In the genomic region with DNA sequence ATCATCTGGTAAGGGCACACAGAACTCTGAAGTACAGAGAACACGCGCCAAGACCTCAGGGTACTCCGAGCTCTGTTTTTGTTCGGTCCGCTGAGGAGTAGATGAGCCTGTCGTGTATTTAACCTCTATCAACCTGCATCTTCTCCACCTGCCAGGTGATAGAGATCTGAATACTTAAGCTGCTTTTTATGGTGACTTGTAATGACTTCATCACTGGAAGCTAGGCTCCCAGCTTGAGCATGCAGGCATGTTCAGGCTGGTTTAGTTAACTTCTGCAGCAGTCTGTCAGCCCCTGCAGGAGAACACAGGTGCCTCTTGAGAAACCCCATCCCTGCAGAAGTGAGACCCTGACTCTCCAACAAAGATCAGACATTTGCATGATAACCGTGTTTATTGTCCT, we compare ENCODE assay signal across 26 mouse cellular contexts. TPM values are rescaled to one million over a fixed set of nuclear protein-coding genes. Genes with fewer than 3 reads are reported as not detected.
DNase-seq lines count a peak whose midpoint lies in the region; ATAC-seq and TF ChIP-seq lines count a peak whose summit lies in the region.
"Had no signal": no experiment of that assay in that cellular context is flagged by ENCODE, and none has a peak within 500 bp of the region (broad histone marks: within the 10 kb centered on the region; RNA-seq: fewer than 3 reads in every experiment).

No protein-coding gene starts in this region.

- no peak overlapping the region for H3K4me2 ChIP-seq in embryonic facial prominence, embryonic 11.5 days (ENCODE audit: low read depth, low read length)
- H3K4me2 ChIP-seq in limb, embryonic 14.5 days (replicated peaks; ENCODE audit: low read depth, low read length, severe bottlenecking), result no peak overlapping the region
- no peak overlapping the region for H3K4me2 ChIP-seq in embryonic facial prominence, embryonic 14.5 days (ENCODE audit: low read depth, low read length)
- H3K4me2 ChIP-seq: embryonic facial prominence, embryonic 13.5 days; forebrain, embryonic 12.5 days had no signal

- DNase-seq in embryonic facial prominence, embryonic 11.5 days (ENCODE audit: low spot score), result peak; percentile 1
- no peak for DNase-seq in embryonic facial prominence, embryonic 10.5 days (ENCODE audit: low spot score)
- peak; percentile 8 for DNase-seq in limb, embryonic 14.5 days (ENCODE audit: low spot score)
- no peak for DNase-seq in limb, embryonic 10.5 days (ENCODE audit: low spot score)
- peak; percentile 71 for DNase-seq in embryonic facial prominence, embryonic 14.5 days (ENCODE audit: low spot score)
- peak; percentile 89 for DNase-seq in gonadal fat pad, adult 2 months (ENCODE audit: low read depth)
- DNase-seq in hindbrain, embryonic 10.5 days (ENCODE audit: low spot score), result no peak
- DNase-seq: adrenal gland, adult 2 months; adrenal gland, postnatal 10 days; adrenal gland, postnatal 25 days; B cell, adult 2 months; cerebellum, adult 11 months; cerebellum, adult 18-20 months; cerebellum, adult 8-10 months; cerebellum, adult 9-11 months; cerebellum, postnatal 14 days; cerebellum, postnatal 36 days; embryo, embryonic 11 days had no signal

- H3K4me1 ChIP-seq in embryonic facial prominence, embryonic 11.5 days (ENCODE audit: control insufficient read depth, insufficient read depth, low read length), result no peaks in the 10 kb centered on the region
- H3K4me1 ChIP-seq in embryonic facial prominence, embryonic 10.5 days, result no peaks in the 10 kb centered on the region
- no peaks in the 10 kb centered on the region for H3K4me1 ChIP-seq in limb, embryonic 14.5 days (ENCODE audit: control insufficient read depth, insufficient read depth, low read length)
- H3K4me1 ChIP-seq in limb, embryonic 10.5 days, result no peaks in the 10 kb centered on the region
- H3K4me1 ChIP-seq in embryonic facial prominence, embryonic 14.5 days (ENCODE audit: control insufficient read depth, insufficient read depth, low read length), result no peaks in the 10 kb centered on the region
- H3K4me1 ChIP-seq in hindbrain, embryonic 10.5 days (replicated peaks), result no peaks in the 10 kb centered on the region
- H3K4me1 ChIP-seq: embryonic facial prominence, embryonic 13.5 days; forebrain, embryonic 10.5 days; forebrain, embryonic 12.5 days had no signal

- 87% methylated on average over 7 of the region's 7 CpGs for WGBS in embryonic facial prominence, embryonic 11.5 days
- WGBS in embryonic facial prominence, embryonic 10.5 days, result 86% methylated on average over 7 of the region's 7 CpGs
- 80% methylated on average over 7 of the region's 7 CpGs for WGBS in limb, embryonic 14.5 days
- WGBS in limb, embryonic 10.5 days, result 91% methylated on average over 7 of the region's 7 CpGs
- WGBS in embryonic facial prominence, embryonic 14.5 days, result 76% methylated on average over 7 of the region's 7 CpGs
- WGBS in hindbrain, embryonic 10.5 days, result 87% methylated on average over 7 of the region's 7 CpGs

- no peaks in the 10 kb centered on the region for H3K9me3 ChIP-seq in embryonic facial prominence, embryonic 11.5 days (replicated peaks; ENCODE audit: control insufficient read depth, low read length)
- H3K9me3 ChIP-seq in embryonic facial prominence, embryonic 10.5 days, result no peaks in the 10 kb centered on the region
- no peaks in the 10 kb centered on the region for H3K9me3 ChIP-seq in limb, embryonic 14.5 days (ENCODE audit: control insufficient read depth, low read length)
- H3K9me3 ChIP-seq in limb, embryonic 10.5 days (replicated peaks), result no peaks in the 10 kb centered on the region
- no peaks in the 10 kb centered on the region for H3K9me3 ChIP-seq in embryonic facial prominence, embryonic 14.5 days (ENCODE audit: control insufficient read depth, low read length)
- no peaks in the 10 kb centered on the region for H3K9me3 ChIP-seq in hindbrain, embryonic 10.5 days
- H3K9me3 ChIP-seq: embryonic facial prominence, embryonic 13.5 days; forebrain, embryonic 10.5 days; forebrain, embryonic 12.5 days; G1E had no signal

- H3K36me3 ChIP-seq in embryonic facial prominence, embryonic 11.5 days (replicated peaks; ENCODE audit: control insufficient read depth, insufficient read depth, low read depth, low read length), result no peaks in the 10 kb centered on the region
- H3K36me3 ChIP-seq in embryonic facial prominence, embryonic 10.5 days (replicated peaks), result no peaks in the 10 kb centered on the region
- no peaks in the 10 kb centered on the region for H3K36me3 ChIP-seq in limb, embryonic 14.5 days (ENCODE audit: control insufficient read depth, insufficient read depth, low read length)
- H3K36me3 ChIP-seq in limb, embryonic 10.5 days, result no peaks in the 10 kb centered on the region
- H3K36me3 ChIP-seq in embryonic facial prominence, embryonic 14.5 days (ENCODE audit: control insufficient read depth, insufficient read depth, low read length), result no peaks in the 10 kb centered on the region
- H3K36me3 ChIP-seq in hindbrain, embryonic 10.5 days, result no peaks in the 10 kb centered on the region
- H3K36me3 ChIP-seq: embryonic facial prominence, embryonic 13.5 days; forebrain, embryonic 10.5 days; forebrain, embryonic 12.5 days; G1E had no signal

- TF ChIP-seq POLR2A in limb, embryonic 14.5 days (IDR thresholded peaks at IDR 0.05; ENCODE audit: borderline replicate concordance, extremely low read depth, insufficient read depth, insufficient read length), result no peak

- no peak overlapping the region for H3K4me3 ChIP-seq in embryonic facial prominence, embryonic 11.5 days (ENCODE audit: low read depth, low read length)
- no peak overlapping the region for H3K4me3 ChIP-seq in embryonic facial prominence, embryonic 10.5 days
- no peak overlapping the region for H3K4me3 ChIP-seq in limb, embryonic 14.5 days (replicated peaks; ENCODE audit: low read length)
- no peak overlapping the region for H3K4me3 ChIP-seq in limb, embryonic 10.5 days
- no peak overlapping the region for H3K4me3 ChIP-seq in embryonic facial prominence, embryonic 14.5 days (ENCODE audit: low read depth, low read length)
- H3K4me3 ChIP-seq in hindbrain, embryonic 10.5 days, result no peak overlapping the region
- H3K4me3 ChIP-seq: embryonic facial prominence, embryonic 13.5 days; forebrain, embryonic 10.5 days; forebrain, embryonic 12.5 days had no signal

- no peak for ATAC-seq in embryonic facial prominence, embryonic 11.5 days (replicated peaks; ENCODE audit: insufficient number of reproducible peaks, low FRiP score, low TSS enrichment, low read depth)
- ATAC-seq in limb, embryonic 14.5 days (ENCODE audit: low FRiP score, low read depth), result no peak
- ATAC-seq in embryonic facial prominence, embryonic 14.5 days (ENCODE audit: low read depth), result peak; percentile 68
- ATAC-seq: CD4-positive, CD25-positive, alpha-beta regulatory T cell, adult 4 months; forebrain, embryonic 14.5 days; forebrain, embryonic 16.5 days had no signal

- H3K27ac ChIP-seq in embryonic facial prominence, embryonic 11.5 days (replicated peaks; ENCODE audit: low read depth, low read length), result no peak overlapping the region
- no peak overlapping the region for H3K27ac ChIP-seq in embryonic facial prominence, embryonic 10.5 days (replicated peaks)
- no peak overlapping the region for H3K27ac ChIP-seq in limb, embryonic 14.5 days (replicated peaks; ENCODE audit: low read depth, low read length)
- H3K27ac ChIP-seq in limb, embryonic 10.5 days, result no peak overlapping the region
- H3K27ac ChIP-seq in embryonic facial prominence, embryonic 14.5 days (replicated peaks; ENCODE audit: low read depth, low read length), result no peak overlapping the region
- H3K27ac ChIP-seq in hindbrain, embryonic 10.5 days, result no peak overlapping the region
- H3K27ac ChIP-seq: embryonic facial prominence, embryonic 13.5 days; forebrain, embryonic 10.5 days; forebrain, embryonic 12.5 days had no signal

- no peak overlapping the region for H3K9ac ChIP-seq in embryonic facial prominence, embryonic 11.5 days (replicated peaks; ENCODE audit: low read length)
- H3K9ac ChIP-seq in limb, embryonic 14.5 days (ENCODE audit: low read depth, low read length, severe bottlenecking), result no peak overlapping the region
- H3K9ac ChIP-seq in embryonic facial prominence, embryonic 14.5 days (ENCODE audit: low read depth, low read length), result no peak overlapping the region
- H3K9ac ChIP-seq: embryonic facial prominence, embryonic 13.5 days; forebrain, embryonic 12.5 days had no signal

- no peaks in the 10 kb centered on the region for H3K27me3 ChIP-seq in embryonic facial prominence, embryonic 11.5 days (ENCODE audit: control insufficient read depth, insufficient read depth, low read length)
- no peaks in the 10 kb centered on the region for H3K27me3 ChIP-seq in embryonic facial prominence, embryonic 10.5 days (replicated peaks; ENCODE audit: low read depth, poor library complexity, severe bottlenecking)
- H3K27me3 ChIP-seq in limb, embryonic 14.5 days (ENCODE audit: control insufficient read depth, insufficient read depth, low read length), result no peaks in the 10 kb centered on the region
- H3K27me3 ChIP-seq in limb, embryonic 10.5 days (ENCODE audit: low read depth, poor library complexity, severe bottlenecking), result no peaks in the 10 kb centered on the region
- no peaks in the 10 kb centered on the region for H3K27me3 ChIP-seq in embryonic facial prominence, embryonic 14.5 days (replicated peaks; ENCODE audit: control insufficient read depth, insufficient read depth, low read length)
- no peaks in the 10 kb centered on the region for H3K27me3 ChIP-seq in hindbrain, embryonic 10.5 days (ENCODE audit: insufficient read depth, poor library complexity, severe bottlenecking)
- H3K27me3 ChIP-seq: CH12.LX; embryonic facial prominence, embryonic 13.5 days; forebrain, embryonic 12.5 days had no signal

RNA-seq across cellular contexts. Expression of a gene that starts 40.6 kb away (rescaled TPM):
- 20.6 and 21.7 TPM in 2 replicates for polyA plus RNA-seq in embryonic facial prominence, embryonic 11.5 days (2014; fragmentation: Nextera tagmentation; extraction: Ambion mirVana)
- 17.3 and 17.8 TPM in 2 replicates for polyA plus RNA-seq in embryonic facial prominence, embryonic 10.5 days (2016; fragmentation: Nextera tagmentation; extraction: Ambion mirVana)
- polyA plus RNA-seq in limb, embryonic 14.5 days (2012; rRNA removed), result 20.8 and 21.6 TPM in 2 replicates
- polyA plus RNA-seq in limb, embryonic 14.5 days (2014; fragmentation: Nextera tagmentation; extraction: Ambion mirVana), result 25.1 and 27.0 TPM in 2 replicates
- 3.6 and 4.8 TPM in 2 replicates for polyA plus RNA-seq in limb, embryonic 10.5 days (2016; fragmentation: Nextera tagmentation; extraction: Ambion mirVana)
- 25.6 and 27.6 TPM in 2 replicates for polyA plus RNA-seq in embryonic facial prominence, embryonic 14.5 days (2014; fragmentation: Nextera tagmentation; extraction: Ambion mirVana)
- polyA plus RNA-seq in gonadal fat pad, adult 2 months (2012; rRNA removed), result 11.5 and 15.9 TPM in 2 replicates
- 16.3 and 18.1 TPM in 2 replicates for polyA plus RNA-seq in hindbrain, embryonic 10.5 days (2016; fragmentation: Nextera tagmentation; extraction: Ambion mirVana)
- polyA plus RNA-seq: CD4-positive, CD25-positive, alpha-beta regulatory T cell, adult 4 months had no signal

Comparison
In these comparisons a context has a peak if more than half of its experiments do, and no peak if none do; other contexts are left out.
1. DNase-seq: peak in embryonic facial prominence, embryonic 11.5 days (single experiment), limb, embryonic 14.5 days (single experiment), embryonic facial prominence, embryonic 14.5 days (single experiment) and gonadal fat pad, adult 2 months (single experiment); none in embryonic facial prominence, embryonic 10.5 days (single experiment), limb, embryonic 10.5 days (single experiment) and hindbrain, embryonic 10.5 days (single experiment).